Mouse (Mus musculus) kidney, adult 2 months (tissue): ENCODE measurements around the gene Ptpn23.

Source experiments
- CTCF ChIP-seq: fragments of 200-500 bp; conservative IDR thresholded peaks from 2 replicates; pipeline ENCODE4 v1.5.1; 2011; ENCODE audit warnings: low read depth, mild to moderate bottlenecking, control low read depth, low read length, moderate library complexity, mixed read lengths; ENCODE audit not compliant: insufficient read depth, insufficient read length
- POLR2A ChIP-seq: fragments of 200-500 bp; IDR thresholded peaks from one replicate; pipeline ENCODE4 v1.6.1; 2011; ENCODE audit warnings: low read depth, low read length, control low read depth

DNA sequence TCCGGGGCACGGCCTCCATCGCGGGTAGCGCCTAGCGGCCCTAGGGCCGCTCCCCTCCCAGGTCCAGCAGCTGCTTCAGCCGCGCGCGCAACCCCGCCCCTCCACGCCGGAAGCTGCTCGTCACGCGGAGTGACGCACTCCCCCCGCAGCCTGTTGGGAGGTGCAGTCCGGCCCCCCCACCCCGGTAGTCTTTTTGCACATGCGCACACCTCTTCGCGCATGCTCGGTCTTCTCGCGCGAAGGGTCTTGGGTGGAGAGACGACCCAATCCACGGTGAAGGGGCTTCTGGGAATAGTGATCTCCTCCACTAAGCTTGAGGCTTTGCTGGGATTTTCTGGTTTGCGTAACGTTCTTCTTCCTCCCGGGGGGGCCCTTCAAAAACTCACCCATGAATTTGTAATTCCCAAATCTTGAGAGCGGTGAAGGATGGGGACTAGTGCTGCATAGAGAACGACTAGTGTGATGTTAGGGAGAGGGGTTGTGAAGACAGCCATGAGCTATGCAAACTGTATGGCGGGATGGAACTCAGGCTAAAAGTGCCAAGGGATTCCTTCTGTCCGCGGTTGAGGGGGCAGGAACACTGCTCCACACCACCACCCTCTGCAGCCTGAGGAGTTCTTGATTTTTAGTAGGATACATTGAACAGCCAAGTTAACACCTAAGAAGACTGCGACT, at the start of gene Ptpn23:
- TF ChIP-seq POLR2A (peak; percentile 18), CTCF (no peak)
